Mouse (Mus musculus) inflammation-experienced regulatory T-cells, adult 6 months (primary cell): Measurements from ENCODE around the gene Slc41a1. TPM values are rescaled to one million over a fixed set of nuclear protein-coding genes. Genes with fewer than 3 reads are reported as not detected.

Source experiments
- ATAC-seq: one replicate; pipeline ENCODE4 v1.8.0; 2017
- polyA plus RNA-seq, 3 experiments: library from polyadenylated mRNA; unstranded; fragments of 100-300 nt; shearing (Covaris generic); gene quantifications; one replicate each; pipeline ENCODE4 v1.2.1; 2017

Gene Slc41a1
- polyA plus RNA-seq, 3 experiments from 2014 or later, result 14.0 to 24.6 (median 17.6) TPM

DNA sequence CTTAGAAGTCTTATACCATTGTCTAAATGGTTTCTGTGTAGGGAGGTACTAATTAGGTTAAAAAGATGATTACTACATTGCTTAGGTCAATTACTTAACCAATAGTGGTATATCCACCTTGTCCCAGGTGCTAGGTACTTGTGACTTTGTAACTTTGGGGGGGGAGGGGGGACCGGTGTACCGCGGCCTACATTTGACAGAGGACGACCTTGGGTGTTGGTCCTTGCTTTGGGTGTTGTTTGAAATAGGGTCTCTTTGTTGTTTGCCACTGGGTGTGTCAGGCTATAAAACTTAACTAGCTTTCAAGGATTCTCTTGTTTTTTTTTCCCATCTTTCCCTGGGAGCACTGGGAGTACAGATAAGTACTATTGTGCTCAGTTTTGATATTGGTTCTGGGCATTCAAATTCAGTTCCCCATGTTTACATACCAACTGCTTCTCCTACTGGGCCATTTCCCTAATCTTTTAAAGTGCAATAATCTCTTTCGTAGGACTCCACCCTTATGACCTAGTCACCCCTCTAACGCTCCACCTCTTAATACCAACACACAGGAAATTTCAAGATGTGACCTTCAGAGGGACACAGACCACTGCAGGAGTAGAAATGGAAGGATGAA lies 62.9 kb downstream of the Slc41a1 start:
- ATAC-seq, result no peak

DNA sequence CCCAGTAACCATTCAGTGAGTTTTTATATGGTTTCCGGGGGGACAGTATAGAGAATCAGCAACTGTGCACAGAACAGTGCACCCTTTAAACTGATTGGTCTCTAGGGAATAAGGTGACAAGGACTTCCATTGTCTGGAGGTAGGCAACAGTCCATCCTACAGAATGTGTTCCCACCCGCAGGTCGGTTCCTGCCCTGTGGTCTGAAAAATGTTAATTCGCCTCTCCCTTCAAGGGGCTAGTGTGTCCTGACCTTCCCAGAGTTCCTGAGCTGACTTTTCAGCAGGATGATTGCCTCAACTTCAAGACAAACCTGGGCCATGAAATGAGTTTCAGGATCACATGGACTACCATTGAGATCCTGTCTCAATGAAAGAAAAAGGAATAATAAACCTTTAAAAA lies 64.1 kb downstream of the Slc41a1 start:
- no peak for ATAC-seq

Other genes starting within 250 kb of the Slc41a1 start
- gene Avpr1b, start 228.3 kb upstream of the Slc41a1 start, polyA plus RNA-seq, result not detected
- gene Ctse, start 189.2 kb upstream of the Slc41a1 start, polyA plus RNA-seq, result 10 to 100 TPM; 17.6 to 47.6 (median 27.0) TPM
- under 1 TPM in 2 of 3 experiments, not detected in 1; 0.15 to 0.46 TPM for gene Rab7b, start 138.8 kb upstream of the Slc41a1 start, polyA plus RNA-seq
- gene Slc26a9, start 83.5 kb upstream of the Slc41a1 start, polyA plus RNA-seq, result not detected
- under 1 TPM; 0.08 to 0.11 (median 0.08) TPM for gene Pm20d1, start 30.1 kb upstream of the Slc41a1 start, polyA plus RNA-seq
- gene Rab29, start 39.7 kb downstream of the Slc41a1 start, polyA plus RNA-seq, result 10 to 100 TPM; 36.3 to 55.1 (median 42.5) TPM
- 10 to 100 TPM; 36.5 to 67.7 (median 43.0) TPM for gene Nucks1, start 83.0 kb downstream of the Slc41a1 start, polyA plus RNA-seq
- not detected for gene Slc45a3, start 135.5 kb downstream of the Slc41a1 start, polyA plus RNA-seq
- gene Elk4, start 180.1 kb downstream of the Slc41a1 start, polyA plus RNA-seq, result 10 to 100 TPM; 50.1 to 81.8 (median 79.3) TPM
- 10 to 100 TPM; 34.3 to 43.4 (median 41.3) TPM for gene Mfsd4a, start 240.6 kb downstream of the Slc41a1 start, polyA plus RNA-seq